Mouse (Mus musculus): ENCODE measurements at regions not wholly inside any gene's neighbourhood (a gene's known extent, or its start where the extent isn't known, plus 50 kb on each side); places are given as distances from the start of the nearest gene placed in this dataset.

DNA sequence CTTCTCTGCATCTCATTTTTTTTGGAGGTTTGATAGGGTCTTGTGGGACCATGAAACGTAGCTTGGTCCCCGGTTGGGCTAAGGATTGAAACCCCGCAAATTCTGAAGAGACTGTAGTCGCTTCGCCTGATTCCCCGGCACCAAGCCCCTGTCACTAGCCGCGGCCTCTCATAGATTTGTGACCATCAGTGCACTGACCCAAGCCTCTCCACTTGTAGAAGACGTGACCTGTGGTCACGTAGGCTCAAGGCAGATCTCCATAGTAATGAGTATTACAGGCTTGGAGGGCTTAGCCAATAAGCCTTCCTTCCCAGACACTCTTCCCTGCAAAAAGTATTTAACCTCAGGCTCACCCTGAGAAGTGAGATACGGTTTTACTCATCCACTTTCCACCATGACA is 73.3 kb downstream of the Gpr6 start:
- no peak for DNase-seq
- 91% methylated on average over 11 of the region's 11 CpGs for WGBS
- Histone ChIP-seq H3K36me3 (ENCODE audit: control insufficient read depth, insufficient read depth, low read length) (no peaks in the 10 kb centered on the region), H3K79me2 (replicated peaks; ENCODE audit: control insufficient read depth, insufficient read depth, low read length) (no peaks in the 10 kb centered on the region), H3K4me3 (no peak overlapping the region), H3K27me3 (ENCODE audit: control insufficient read depth, insufficient read depth, low read length) (no peaks in the 10 kb centered on the region), H3K4me1 (ENCODE audit: control insufficient read depth, insufficient read depth, low read length) (no peaks in the 10 kb centered on the region), H3K27ac (no peak overlapping the region), H3K9ac (ENCODE audit: low read depth, low read length) (no peak overlapping the region)
- TF ChIP-seq EP300 (IDR thresholded peaks at IDR 0.05; ENCODE audit: insufficient read depth, low read depth, low read length) (no peak), POLR2A (IDR thresholded peaks at IDR 0.05; ENCODE audit: insufficient read depth, low read depth, low read length) (no peak), CTCF (IDR thresholded peaks at IDR 0.05) (no peak)
- intact Hi-C loops (cut with DNase I) = no loop called here

DNA sequence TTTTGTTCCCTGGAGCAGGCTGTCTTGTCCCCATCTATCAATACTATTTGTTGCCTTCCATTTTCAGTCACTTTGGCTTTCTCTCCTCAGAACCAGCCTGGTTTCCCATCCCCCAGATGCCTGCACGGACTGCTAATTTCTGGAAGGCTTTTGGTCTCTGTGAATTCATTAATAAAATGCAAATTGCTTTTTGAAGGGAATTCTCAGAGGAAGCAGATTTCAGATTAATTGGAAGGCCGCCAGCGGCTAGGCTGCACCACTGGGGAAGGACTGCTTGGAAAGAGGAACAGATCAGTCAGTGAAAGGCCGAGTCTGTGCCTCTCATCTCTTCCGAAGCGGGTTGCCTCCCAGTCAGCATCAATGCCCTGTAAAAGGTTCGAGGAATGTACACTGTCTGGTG is 73.8 kb downstream of the Gpr6 start:
- H3K36me3 ChIP-seq (ENCODE audit: control insufficient read depth, insufficient read depth, low read length) = no peaks in the 10 kb centered on the region
- no peaks in the 10 kb centered on the region for H3K27me3 ChIP-seq (ENCODE audit: control insufficient read depth, insufficient read depth, low read length)
- DNase-seq = no peak
- H3K4me3 ChIP-seq = no peak overlapping the region
- no peak for TF ChIP-seq EP300 (IDR thresholded peaks at IDR 0.05; ENCODE audit: insufficient read depth, low read depth, low read length)
- no peak for TF ChIP-seq POLR2A (IDR thresholded peaks at IDR 0.05; ENCODE audit: insufficient read depth, low read depth, low read length)
- TF ChIP-seq CTCF (IDR thresholded peaks at IDR 0.05) = no peak
- 53% methylated on average over 7 of the region's 7 CpGs for WGBS
- intact Hi-C loops (cut with DNase I) = no loop called here
- H3K9ac ChIP-seq (ENCODE audit: low read depth, low read length) = no peak overlapping the region
- no peaks in the 10 kb centered on the region for H3K4me1 ChIP-seq (ENCODE audit: control insufficient read depth, insufficient read depth, low read length)
- no peak overlapping the region for H3K27ac ChIP-seq
- no peaks in the 10 kb centered on the region for H3K79me2 ChIP-seq (replicated peaks; ENCODE audit: control insufficient read depth, insufficient read depth, low read length)

DNA sequence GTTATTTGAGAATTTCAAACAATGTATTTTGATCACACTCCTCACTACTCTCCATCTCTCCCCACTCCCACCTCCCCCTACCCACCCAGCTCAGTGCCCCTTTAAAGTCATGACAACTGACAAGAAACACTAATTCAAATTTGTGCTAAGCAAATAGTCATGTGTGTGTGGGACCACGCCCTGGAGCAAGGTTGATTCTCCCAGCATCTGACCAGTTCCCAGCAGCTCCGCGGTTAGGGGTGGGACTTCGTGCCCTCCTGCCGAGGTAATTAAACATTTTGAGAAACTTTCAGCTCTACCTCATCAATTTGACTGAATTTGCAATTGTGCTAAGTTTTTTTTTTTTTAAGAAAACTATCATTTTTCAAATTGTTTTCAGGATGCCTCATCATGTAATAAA is 74.5 kb downstream of the Gpr6 start:
- no peak overlapping the region for H3K9ac ChIP-seq (ENCODE audit: low read depth, low read length)
- WGBS = 65% methylated on average over 5 of the region's 5 CpGs
- H3K36me3 ChIP-seq (ENCODE audit: control insufficient read depth, insufficient read depth, low read length) = no peaks in the 10 kb centered on the region
- H3K27me3 ChIP-seq (ENCODE audit: control insufficient read depth, insufficient read depth, low read length) = no peaks in the 10 kb centered on the region
- no peaks in the 10 kb centered on the region for H3K4me1 ChIP-seq (ENCODE audit: control insufficient read depth, insufficient read depth, low read length)
- no peaks in the 10 kb centered on the region for H3K79me2 ChIP-seq (replicated peaks; ENCODE audit: control insufficient read depth, insufficient read depth, low read length)
- no peak overlapping the region for H3K27ac ChIP-seq
- no peak for DNase-seq
- TF ChIP-seq EP300 (IDR thresholded peaks at IDR 0.05; ENCODE audit: insufficient read depth, low read depth, low read length) (no peak), POLR2A (IDR thresholded peaks at IDR 0.05; ENCODE audit: insufficient read depth, low read depth, low read length) (no peak), CTCF (IDR thresholded peaks at IDR 0.05) (no peak)
- intact Hi-C loops (cut with DNase I) = no loop called here
- no peak overlapping the region for H3K4me3 ChIP-seq

Data from heart, adult 2 months (tissue).